Comparison of ENCODE assay signal across 8 mouse cellular contexts in genomic region chr1:52098618-52099232, GRCm38 (mm10). TPM values are rescaled to one million over a fixed set of nuclear protein-coding genes. Genes with fewer than 3 reads are reported as not detected.
DNase-seq lines count a peak whose midpoint lies in the region; ATAC-seq lines count a peak whose summit lies in the region.

No protein-coding gene starts in this region.

- DNase-seq in adrenal gland, postnatal 14 days, result peak; percentile 55
- no peak for DNase-seq in adrenal gland, adult 8-10 months
- DNase-seq in layer of hippocampus, adult 11-12 months (ENCODE audit: low spot score), result peak; percentile 64
- no peak for DNase-seq in layer of hippocampus, adult 9-11 months
- peak; percentile 43 for DNase-seq in R1 (ENCODE audit: low read depth, low spot score)
- peak; percentile 62 for DNase-seq in forelimb bud, embryonic 11.5 days (ENCODE audit: low read depth, low spot score)
- DNase-seq in thymus, postnatal 4 days, result peak; percentile 55

- ATAC-seq in megakaryocyte, adult 5-6 weeks (ENCODE audit: poor library complexity, severe bottlenecking), result peak; percentile 83

RNA-seq across cellular contexts. Expression of gene Stat1, which starts 20.5 kb away (rescaled TPM):
- 56.4 and 56.9 TPM in 2 replicates for total RNA-seq in adrenal gland, postnatal 14 days (2021)
- total RNA-seq in adrenal gland, adult 8-10 months (2022), result 100 to 1,000 TPM in 1 of 4 experiments, 10 to 100 TPM in 3; 67.0 to 111 (median 83.5) TPM
- total RNA-seq in megakaryocyte, adult 5-6 weeks (2015), result 137 and 153 TPM in 2 replicates
- 137 and 148 TPM in 2 replicates for total RNA-seq in megakaryocyte, adult 5-6 weeks (2017)

Comparison
In these comparisons a context has a peak if more than half of its experiments do, and no peak if none do; other contexts are left out.
1. DNase-seq: peak in adrenal gland, postnatal 14 days (single experiment), layer of hippocampus, adult 11-12 months (single experiment), R1 (single experiment), forelimb bud, embryonic 11.5 days (single experiment) and thymus, postnatal 4 days (single experiment); none in adrenal gland, adult 8-10 months (single experiment) and layer of hippocampus, adult 9-11 months (single experiment).